Mouse (Mus musculus): ENCODE results near the gene S100a5.
A peak's percentile ranks its signal among the peaks of the same experiment; 100 is the strongest.

The S100a5 gene

GRCm38 (mm10) chr3:90600458-90601195 lies 7.7 kb upstream of the S100a5 start:
- DNase-seq (ENCODE audit: low read depth), result peak; percentile 96

- no peak for DNase-seq (ENCODE audit: low read depth)
Observed at GRCm38 (mm10) chr3:90601486-90602110, 6.7 kb upstream of the S100a5 start, which contains the start of gene Gm42674. Gene Gm42674 (plus strand): TSS chr3:90601904.

GRCm38 (mm10) chr3:90603623-90604022 lies 4.7 kb upstream of the S100a5 start, which contains the start of gene S100a4:
Gene S100a4 (plus strand): TSS chr3:90603771.
- peak; percentile 94 for DNase-seq (ENCODE audit: low read depth)

GRCm38 (mm10) chr3:90604416-90604815 lies 3.9 kb upstream of the S100a5 start:
- DNase-seq (ENCODE audit: low read depth), result peak; percentile 99

- DNase-seq (ENCODE audit: low read depth), result peak; percentile 62
Observed at GRCm38 (mm10) chr3:90605049-90605448, 3.3 kb upstream of the S100a5 start.

- DNase-seq (ENCODE audit: low read depth), result no peak
Observed at GRCm38 (mm10) chr3:90605736-90606135, 2.6 kb upstream of the S100a5 start.

- DNase-seq (ENCODE audit: low read depth), result peak; percentile 97
Observed at GRCm38 (mm10) chr3:90606185-90606584, 2.1 kb upstream of the S100a5 start.

GRCm38 (mm10) chr3:90607361-90607760 lies 962 bp upstream of the S100a5 start:
- DNase-seq (ENCODE audit: low read depth), result peak; percentile 20

- no peak for DNase-seq (ENCODE audit: low read depth)
Observed at GRCm38 (mm10) chr3:90609102-90609501, 779 bp downstream of the S100a5 start.

- DNase-seq (ENCODE audit: low read depth), result no peak
Observed at GRCm38 (mm10) chr3:90611494-90611893, 3.2 kb downstream of the S100a5 start.

- DNase-seq (ENCODE audit: low read depth), result peak; percentile 95
Observed at GRCm38 (mm10) chr3:90612061-90612460, 3.7 kb downstream of the S100a5 start.

- DNase-seq (ENCODE audit: low read depth), result peak; percentile 96
Observed at GRCm38 (mm10) chr3:90612728-90613291, 4.5 kb downstream of the S100a5 start, which contains the start of gene S100a6. Gene S100a6 (plus strand): TSS chr3:90612882.

GRCm38 (mm10) chr3:90613461-90614147 lies 5.3 kb downstream of the S100a5 start:
- DNase-seq (ENCODE audit: low read depth), result peak; percentile 37

GRCm38 (mm10) chr3:90614148-90614530 lies 5.8 kb downstream of the S100a5 start:
- DNase-seq (ENCODE audit: low read depth), result no peak

- DNase-seq (ENCODE audit: low read depth), result peak; percentile 54
Observed at GRCm38 (mm10) chr3:90614611-90615251, 6.4 kb downstream of the S100a5 start.

GRCm38 (mm10) chr3:90615415-90615814 lies 7.1 kb downstream of the S100a5 start:
- DNase-seq (ENCODE audit: low read depth), result peak; percentile 94

GRCm38 (mm10) chr3:90615911-90616310 lies 7.6 kb downstream of the S100a5 start:
- DNase-seq (ENCODE audit: low read depth), result no peak

- DNase-seq (ENCODE audit: low read depth), result peak; percentile 68
Observed at GRCm38 (mm10) chr3:90617586-90617985, 9.3 kb downstream of the S100a5 start.

- DNase-seq (ENCODE audit: low read depth), result no peak
Observed at GRCm38 (mm10) chr3:90621552-90621951, 13.2 kb downstream of the S100a5 start.

- DNase-seq (ENCODE audit: low read depth), result peak; percentile 56
Observed at GRCm38 (mm10) chr3:90623435-90624071, 15.2 kb downstream of the S100a5 start.

- DNase-seq (ENCODE audit: low read depth), result no peak
Observed at GRCm38 (mm10) chr3:90625496-90625895, 17.2 kb downstream of the S100a5 start.
